Mouse (Mus musculus): ENCODE results near the gene Habp2.
A peak's percentile ranks its signal among the peaks of the same experiment; 100 is the strongest.

The Habp2 gene

GRCm38 (mm10) chr19:56286866-56287265 is at the start of gene Habp2:
Gene Habp2 (plus strand): TSS chr19:56287137.
- no peak for DNase-seq

- no peak for DNase-seq
These were observed 48.4 kb upstream of the Habp2 start for GRCm38 (mm10) chr19:56238501-56238900.

- no peak for DNase-seq
These were observed 41.7 kb upstream of the Habp2 start for GRCm38 (mm10) chr19:56245201-56245600.

DNA sequence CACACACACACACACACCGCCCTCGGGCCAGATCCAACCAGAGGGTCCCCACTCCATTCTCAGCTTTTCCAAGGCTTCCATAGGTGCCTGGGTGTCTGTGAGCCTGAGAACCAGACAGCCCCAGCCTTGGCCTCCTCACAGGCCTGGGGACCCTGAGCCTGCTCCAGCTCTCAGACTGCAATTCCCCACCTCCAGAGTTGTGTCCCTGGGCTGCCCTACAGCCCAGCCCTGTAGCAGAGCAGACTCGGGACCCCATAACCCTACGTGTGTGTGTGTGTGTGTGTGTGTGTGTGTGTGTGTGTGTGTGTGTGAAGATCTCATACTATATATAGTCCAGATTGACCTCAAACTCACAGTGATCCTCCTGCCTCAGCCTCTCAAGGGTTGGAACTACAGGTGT is 34.1 kb upstream of the Habp2 start:
- DNase-seq: no peak

GRCm38 (mm10) chr19:56253271-56253670 is 33.7 kb upstream of the Habp2 start:
- DNase-seq: no peak

DNA sequence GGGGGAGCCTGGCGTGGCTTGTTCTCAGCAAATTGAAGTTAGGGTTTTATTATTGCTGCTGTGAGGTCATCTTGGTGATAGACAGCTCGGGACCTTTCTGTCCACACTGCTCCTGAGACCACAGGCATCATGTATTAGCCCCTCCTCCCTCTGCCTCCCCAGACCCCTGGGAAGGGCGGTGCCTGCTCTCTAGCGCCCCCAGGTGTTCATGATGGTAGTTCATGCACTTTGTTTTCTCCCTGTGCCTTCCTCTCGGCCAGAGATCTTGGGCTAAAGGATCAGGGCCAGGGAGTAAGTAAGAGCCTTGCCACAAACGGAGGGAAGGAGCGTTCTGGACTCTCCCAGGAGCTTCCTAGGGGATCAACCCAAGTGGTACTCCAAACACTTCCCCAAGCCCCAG is 32.2 kb upstream of the Habp2 start:
- DNase-seq: peak; percentile 18

DNA sequence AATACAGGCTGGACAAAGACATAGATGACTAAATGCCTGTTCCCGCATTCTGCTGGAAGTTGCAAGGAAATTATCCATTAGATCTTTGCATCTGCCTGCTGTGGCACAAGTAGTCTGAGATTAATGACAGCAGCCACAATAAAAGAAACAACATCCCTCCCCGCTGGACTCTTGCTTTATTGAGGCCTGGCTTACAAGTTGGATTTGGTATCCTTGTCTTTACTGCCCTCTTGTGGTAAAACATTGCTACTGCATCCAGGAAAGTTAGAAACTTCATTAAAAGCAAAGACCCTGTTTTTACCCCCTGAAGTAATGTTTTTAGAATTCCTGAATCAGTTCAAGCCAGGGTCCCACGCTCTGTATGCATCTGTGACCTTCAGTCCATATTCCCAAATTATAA is 31.4 kb upstream of the Habp2 start:
- DNase-seq: no peak

GRCm38 (mm10) chr19:56256235-56256634 is 30.7 kb upstream of the Habp2 start:
- DNase-seq: no peak

- no peak for DNase-seq
These were observed 30.2 kb upstream of the Habp2 start for GRCm38 (mm10) chr19:56256741-56257140.

- no peak for DNase-seq
These were observed 23.2 kb upstream of the Habp2 start for GRCm38 (mm10) chr19:56263696-56264095.

DNA sequence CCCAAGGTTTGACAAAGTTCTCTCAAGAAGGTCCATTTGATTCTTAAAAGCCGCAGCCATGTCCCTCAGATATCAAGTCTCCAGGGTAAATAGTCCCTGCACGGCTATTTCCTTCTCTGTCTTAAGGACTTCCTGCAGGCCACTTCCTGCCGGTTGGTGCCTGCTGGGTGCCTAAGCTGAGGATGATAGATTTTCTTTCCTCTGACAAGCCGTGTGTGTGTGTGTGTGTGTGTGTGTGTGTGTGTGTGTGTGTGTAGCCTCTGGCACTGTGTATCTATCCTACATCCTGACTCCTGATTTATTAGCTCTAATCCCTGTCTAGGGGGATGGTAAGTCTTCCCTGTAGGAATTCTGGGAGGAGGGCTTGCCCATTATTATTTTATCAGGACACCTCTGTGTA is 22.8 kb upstream of the Habp2 start:
- no peak for DNase-seq

- DNase-seq: no peak
These were observed 21.8 kb upstream of the Habp2 start for GRCm38 (mm10) chr19:56265149-56265548.

GRCm38 (mm10) chr19:56272081-56272480 is 14.9 kb upstream of the Habp2 start:
- no peak for DNase-seq

DNA sequence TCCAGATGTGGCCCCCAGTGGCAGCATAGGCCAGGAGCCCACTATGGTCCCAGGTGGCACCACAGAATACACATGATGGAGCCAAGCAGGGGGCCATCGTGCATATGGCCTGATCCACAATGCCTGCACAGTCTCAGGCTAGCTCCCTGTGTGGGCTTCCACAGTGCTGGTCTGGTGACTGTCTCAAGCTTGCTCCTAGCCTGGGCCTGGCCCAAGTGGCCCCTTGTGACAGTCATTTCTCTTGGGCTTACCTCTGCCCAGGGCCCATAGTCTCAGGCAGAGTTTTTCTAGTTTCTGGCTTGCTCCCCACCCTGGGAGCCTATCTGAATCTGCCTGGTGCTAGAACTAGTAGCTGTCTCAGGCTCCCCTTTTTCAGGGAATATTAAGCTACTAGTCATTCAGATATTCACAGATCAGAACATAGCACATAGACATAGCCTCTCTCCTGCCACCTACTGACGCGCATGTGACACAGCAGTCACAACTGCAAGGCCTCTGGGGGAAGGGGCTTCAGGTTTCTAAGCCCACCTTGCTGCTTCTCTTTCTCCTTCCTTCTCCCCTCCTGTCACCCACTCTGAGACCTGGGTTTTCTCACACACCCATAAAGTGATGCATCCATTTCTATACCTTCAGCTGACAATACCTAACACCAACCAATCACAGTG is 9.7 kb upstream of the Habp2 start:
- no peak for DNase-seq

- no peak for DNase-seq
These were observed 9.0 kb upstream of the Habp2 start for GRCm38 (mm10) chr19:56277951-56278350.

- no peak for DNase-seq
These were observed 8.6 kb upstream of the Habp2 start for GRCm38 (mm10) chr19:56278366-56278765.

GRCm38 (mm10) chr19:56285222-56285621 is 1.7 kb upstream of the Habp2 start:
- DNase-seq: no peak

GRCm38 (mm10) chr19:56287580-56288367 is 837 bp downstream of the Habp2 start:
- no peak for DNase-seq

DNA sequence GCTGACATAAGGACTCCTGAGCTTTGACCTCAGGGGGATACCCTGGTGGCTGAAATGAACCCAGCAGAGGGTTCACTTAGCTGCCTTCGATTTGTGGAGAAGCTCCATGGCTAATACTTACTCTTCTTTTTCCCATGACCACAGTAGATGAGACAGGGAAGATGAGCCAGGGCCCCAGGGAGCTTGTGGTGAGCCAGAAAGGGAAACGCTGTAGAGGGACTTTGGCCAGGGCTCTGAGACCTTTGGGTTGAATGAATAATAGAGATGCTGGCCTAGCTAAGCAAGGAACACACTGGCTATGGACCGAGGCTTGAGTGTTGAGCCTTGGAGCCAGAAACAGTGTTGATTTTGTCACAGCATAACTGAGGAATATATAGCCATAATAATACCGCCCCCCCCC is 1.5 kb downstream of the Habp2 start:
- no peak for DNase-seq

- no peak for DNase-seq
These were observed 2.7 kb downstream of the Habp2 start for GRCm38 (mm10) chr19:56289642-56290041.

DNA sequence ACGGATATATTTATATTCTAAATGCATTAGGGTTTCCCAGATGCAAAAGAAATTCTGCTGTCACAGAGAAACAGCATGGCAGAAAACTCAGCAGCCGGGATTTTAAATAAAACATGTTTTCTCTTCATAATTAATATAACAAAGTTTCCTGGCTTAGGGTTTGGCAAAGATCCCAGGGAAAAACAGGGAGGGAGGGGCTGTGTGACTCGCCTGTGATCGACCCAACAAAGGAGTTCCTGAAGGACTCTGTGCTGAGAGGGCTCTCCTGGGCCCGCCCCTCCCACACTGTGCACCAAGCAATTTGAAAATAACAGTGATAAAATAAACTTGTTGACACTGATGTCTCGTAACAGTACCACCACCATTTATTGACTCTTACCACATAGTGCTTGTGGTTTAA is 5.0 kb downstream of the Habp2 start:
- DNase-seq: no peak

DNA sequence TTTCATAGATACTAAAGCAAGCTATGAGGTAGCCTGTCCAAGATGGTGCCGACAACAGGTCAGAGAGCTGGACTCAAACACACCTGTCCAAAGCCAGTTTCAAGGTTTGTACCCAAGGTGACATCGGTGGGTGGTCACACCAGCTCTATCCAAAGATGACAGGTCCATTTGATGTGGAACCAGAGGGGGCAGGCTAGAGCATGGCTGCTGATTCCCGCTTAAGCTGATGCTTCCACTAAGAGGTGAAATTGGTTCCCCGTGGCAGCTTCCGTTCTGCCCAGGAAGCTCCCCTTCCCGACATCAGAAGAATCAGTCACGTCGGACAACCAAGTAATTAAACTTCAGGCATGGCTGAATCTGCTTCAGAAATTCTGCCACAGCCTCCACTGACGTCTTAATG is 5.4 kb downstream of the Habp2 start:
- DNase-seq: no peak

GRCm38 (mm10) chr19:56294654-56295399 is 7.9 kb downstream of the Habp2 start:
- DNase-seq: peak; percentile 80

DNA sequence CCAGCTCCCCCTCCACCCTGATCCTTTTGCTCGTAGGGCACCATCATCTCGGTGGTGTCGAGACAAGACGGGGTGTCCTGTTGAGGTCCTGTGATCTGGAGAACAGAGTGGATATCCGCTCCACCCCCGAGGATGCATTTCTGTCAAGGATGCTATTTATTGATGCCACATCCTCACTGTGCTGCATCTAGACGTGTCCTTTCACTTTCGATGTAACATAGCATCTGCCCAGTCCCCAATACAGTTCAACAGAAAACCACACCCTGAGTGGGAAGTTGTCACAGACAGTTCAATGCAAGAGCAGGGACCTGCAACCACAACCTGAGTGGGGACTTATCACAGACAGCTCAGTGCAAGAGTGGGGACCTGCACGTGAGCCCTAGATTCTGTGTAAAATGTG is 9.7 kb downstream of the Habp2 start:
- DNase-seq: no peak
